In the genomic region with DNA sequence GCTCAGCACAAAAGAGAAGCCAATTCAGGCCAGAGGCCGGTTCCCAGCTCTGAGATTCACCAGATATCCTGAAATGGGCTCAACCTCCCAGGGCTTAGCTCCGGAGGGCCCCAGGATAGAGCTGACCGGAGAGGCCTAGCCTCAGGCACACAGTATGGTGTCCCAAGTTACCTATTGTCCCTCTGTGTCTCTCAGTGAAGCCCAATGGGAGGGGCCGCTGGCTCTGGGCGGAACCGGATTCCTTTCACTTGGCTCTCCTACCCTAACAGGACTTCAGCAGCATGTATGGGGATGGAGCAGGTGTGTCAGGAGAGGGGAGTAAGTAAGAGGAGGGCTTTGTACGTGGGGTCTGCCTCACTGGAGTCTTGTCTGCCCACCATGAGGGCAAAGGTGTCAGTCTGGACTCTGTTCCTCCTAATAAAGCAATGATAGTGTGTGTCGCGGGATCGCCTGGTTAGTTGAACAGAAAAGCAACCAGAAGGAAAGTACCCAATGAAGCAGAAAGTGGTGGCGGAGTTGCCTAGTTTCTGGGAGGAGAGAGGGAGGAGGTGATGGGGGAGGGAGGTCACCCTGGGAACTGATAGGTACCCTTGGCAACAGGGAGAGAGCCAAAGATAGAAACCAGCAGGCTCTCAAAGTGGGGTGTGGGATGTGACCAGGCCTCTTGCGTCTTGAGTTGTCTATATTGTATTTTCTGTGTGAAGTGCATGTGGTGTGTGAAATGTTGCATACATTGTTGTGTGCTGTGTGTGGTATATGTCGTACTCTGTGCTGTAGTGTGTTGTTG, we compare ENCODE assay signal across 10 mouse cellular contexts.
DNase-seq lines count a peak whose midpoint lies in the region; ATAC-seq and TF ChIP-seq lines count a peak whose summit lies in the region.
"Had no signal": no experiment of that assay in that cellular context is flagged by ENCODE, and none has a peak within 500 bp of the region (broad histone marks: within the 10 kb centered on the region; RNA-seq: fewer than 3 reads in every experiment).

No protein-coding gene starts in this region.

- H3K4me3 ChIP-seq in midbrain, embryonic 10.5 days: peak overlapping the region; percentile 25; the same call in 1 of the 2 replicates
- H3K4me3 ChIP-seq in midbrain, postnatal 0 days (ENCODE audit: low read depth, low read length): no peak overlapping the region
- no peak overlapping the region for H3K4me3 ChIP-seq in liver, embryonic 16.5 days (ENCODE audit: low read depth, low read length)
- H3K4me3 ChIP-seq in cerebellum, adult 2 months (replicated peaks; ENCODE audit: insufficient read depth, low read depth, low read length): no peak overlapping the region
- H3K4me3 ChIP-seq: myocyte had no signal

- no peaks in the 10 kb centered on the region for H3K36me3 ChIP-seq in midbrain, embryonic 10.5 days
- H3K36me3 ChIP-seq in midbrain, postnatal 0 days (ENCODE audit: insufficient read depth, low read length): no peaks in the 10 kb centered on the region
- no peaks in the 10 kb centered on the region for H3K36me3 ChIP-seq in liver, embryonic 16.5 days (ENCODE audit: control insufficient read depth, insufficient read depth)

- 31% methylated on average over 13 of the region's 13 CpGs for WGBS in midbrain, embryonic 10.5 days
- 44% methylated on average over 13 of the region's 13 CpGs for WGBS in midbrain, postnatal 0 days
- WGBS in liver, embryonic 16.5 days (ENCODE audit: insufficient replicate concordance): 73% methylated on average over 13 of the region's 13 CpGs
- WGBS in cerebellum, adult 2 months: 54% methylated on average over 13 of the region's 13 CpGs

- H3K4me1 ChIP-seq in midbrain, embryonic 10.5 days: peaks cover 32% of the 10 kb centered on the region
- H3K4me1 ChIP-seq in midbrain, postnatal 0 days (ENCODE audit: insufficient read depth, low read length): no peaks in the 10 kb centered on the region
- H3K4me1 ChIP-seq in liver, embryonic 16.5 days (ENCODE audit: control insufficient read depth, low read depth, low read length): peaks cover 31% of the 10 kb centered on the region
- H3K4me1 ChIP-seq in cerebellum, adult 2 months (ENCODE audit: control insufficient read depth, insufficient read depth, low read length): no peaks in the 10 kb centered on the region

- no peak; the same call in 1 of the 2 replicates for ATAC-seq in midbrain, postnatal 0 days (ENCODE audit: low FRiP score)
- peak; percentile 47; the same call in 1 of the 2 replicates for ATAC-seq in liver, embryonic 16.5 days (ENCODE audit: low read depth)
- ATAC-seq: CD4-positive, CD25-positive, alpha-beta regulatory T cell, adult 4 months had no signal

- H3K27ac ChIP-seq in midbrain, embryonic 10.5 days (replicated peaks): peak overlapping the region; percentile 57
- no peak overlapping the region for H3K27ac ChIP-seq in midbrain, postnatal 0 days (ENCODE audit: low read depth, low read length)
- peak overlapping the region; percentile 23; the same call in 1 of the 2 replicates for H3K27ac ChIP-seq in liver, embryonic 16.5 days (ENCODE audit: low read length)
- no peak overlapping the region for H3K27ac ChIP-seq in cerebellum, adult 2 months (ENCODE audit: insufficient read depth, low read length)

- intact Hi-C loops in heart, postnatal 36 days (cut with DNase I): loop anchor here (1.0 to 5.0 kb wide), 2 partner anchors 76 to 110 kb away; partner anchors contain the start of gene Podxl

- TF ChIP-seq POLR2A in cerebellum, adult 2 months (IDR thresholded peaks at IDR 0.05; ENCODE audit: borderline replicate concordance, insufficient read depth, low read length): no peak

- H3K9me3 ChIP-seq in midbrain, embryonic 10.5 days (replicated peaks): no peaks in the 10 kb centered on the region
- no peaks in the 10 kb centered on the region for H3K9me3 ChIP-seq in midbrain, postnatal 0 days (ENCODE audit: low read length)
- H3K9me3 ChIP-seq in liver, embryonic 16.5 days (replicated peaks; ENCODE audit: control insufficient read depth, low read length): no peaks in the 10 kb centered on the region

- peak; percentile 94 for DNase-seq in heart, adult 11 months
- no peak for DNase-seq in heart, postnatal 36 days
- peak; percentile 17 for DNase-seq in midbrain, embryonic 10.5 days (ENCODE audit: low spot score)
- no peak for DNase-seq in midbrain, postnatal 0 days (ENCODE audit: low spot score)
- DNase-seq in embryo, embryonic 9.5 days (ENCODE audit: extremely low spot score): peak; percentile 20
- no peak for DNase-seq in adrenal gland, postnatal 36 days
- no peak for DNase-seq in cerebellum, adult 2 months

- H3K4me2 ChIP-seq in midbrain, postnatal 0 days (ENCODE audit: low read depth, low read length, poor library complexity, severe bottlenecking): no peak overlapping the region
- no peak overlapping the region for H3K4me2 ChIP-seq in liver, embryonic 16.5 days (ENCODE audit: low read depth, low read length)

- no peak for TF ChIP-seq CTCF in midbrain, postnatal 0 days (IDR thresholded peaks at IDR 0.05)
- no peak for TF ChIP-seq CTCF in cerebellum, adult 2 months (IDR thresholded peaks at IDR 0.05; ENCODE audit: borderline replicate concordance, insufficient read depth, low read depth, low read length)

- H3K9ac ChIP-seq in midbrain, postnatal 0 days (replicated peaks; ENCODE audit: low read length, poor library complexity, severe bottlenecking): no peak overlapping the region
- H3K9ac ChIP-seq in liver, embryonic 16.5 days (ENCODE audit: low read depth, low read length): no peak overlapping the region

- peaks cover 18% of the 10 kb centered on the region for H3K27me3 ChIP-seq in midbrain, embryonic 10.5 days (ENCODE audit: low read depth, poor library complexity, severe bottlenecking)
- no peaks in the 10 kb centered on the region for H3K27me3 ChIP-seq in midbrain, postnatal 0 days (ENCODE audit: insufficient read depth, low read length)
- no peaks in the 10 kb centered on the region for H3K27me3 ChIP-seq in liver, embryonic 16.5 days (ENCODE audit: control insufficient read depth, insufficient read depth, low read depth, low read length)
- H3K27me3 ChIP-seq in cerebellum, adult 2 months (ENCODE audit: control insufficient read depth, insufficient read depth, low read length): no peaks in the 10 kb centered on the region; the same call in 1 of the 2 replicates

Comparison
In these comparisons a context has a peak if more than half of its experiments do, and no peak if none do; other contexts are left out.
1. DNase-seq: peak in heart, adult 11 months (single experiment), midbrain, embryonic 10.5 days (single experiment) and embryo, embryonic 9.5 days (single experiment); none in heart, postnatal 36 days (0 of 2), midbrain, postnatal 0 days (single experiment), adrenal gland, postnatal 36 days (0 of 2) and cerebellum, adult 2 months (0 of 2).
2. H3K27ac ChIP-seq: peak in midbrain, embryonic 10.5 days (single experiment) and liver, embryonic 16.5 days (single experiment); none in midbrain, postnatal 0 days (single experiment) and cerebellum, adult 2 months (single experiment).